Mouse (Mus musculus) frontal cortex, adult 2 months (tissue): ENCODE results near the gene Suz12. TPM values are rescaled to one million over a fixed set of nuclear protein-coding genes. Genes with fewer than 3 reads are reported as not detected.
A peak's percentile ranks its signal among the peaks of the same experiment; 100 is the strongest.
"Not testable (repeated sequence)": the region's sequence is repeated elsewhere in the genome, so short reads cannot be mapped to it uniquely, and the experiment has no call there.

Experiments
- DNase-seq, 2 experiments: peaks; one replicate each; pipeline ENCODE4 v3.0.0; 2022; ENCODE audit warnings: low spot score in 1 of 2; ENCODE audit errors: extremely low spot score in 1 of 2
- polyA plus RNA-seq: library from polyadenylated mRNA; depleted of rRNA; stranded (reverse); fragments of >200 nt; gene quantifications from 2 replicates; pipeline ENCODE4 v1.2.3, GENCODE M21; 2012

The Suz12 gene
- polyA plus RNA-seq, 1 experiment = 23.2 TPM

DNA sequence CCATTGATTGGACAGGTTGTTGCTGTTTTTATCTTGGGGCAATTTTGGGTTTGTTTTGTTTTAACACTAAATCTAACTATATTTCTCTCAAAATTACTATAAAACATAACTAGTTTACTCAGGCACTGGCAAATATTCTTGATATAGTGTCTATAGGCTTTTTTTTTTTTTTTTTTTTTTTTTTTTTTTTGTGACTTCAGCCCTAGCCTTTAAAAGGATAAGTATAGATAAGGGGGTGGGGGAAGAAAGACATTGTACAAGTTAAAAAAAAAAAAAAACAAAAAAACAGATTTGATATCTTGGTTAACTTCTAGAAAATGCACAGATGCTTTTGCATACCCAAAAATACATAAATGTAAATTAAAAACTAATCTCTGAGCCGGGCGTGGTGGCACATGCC, 2.8 kb upstream of the Suz12 start:
- DNase-seq = no peak

DNA sequence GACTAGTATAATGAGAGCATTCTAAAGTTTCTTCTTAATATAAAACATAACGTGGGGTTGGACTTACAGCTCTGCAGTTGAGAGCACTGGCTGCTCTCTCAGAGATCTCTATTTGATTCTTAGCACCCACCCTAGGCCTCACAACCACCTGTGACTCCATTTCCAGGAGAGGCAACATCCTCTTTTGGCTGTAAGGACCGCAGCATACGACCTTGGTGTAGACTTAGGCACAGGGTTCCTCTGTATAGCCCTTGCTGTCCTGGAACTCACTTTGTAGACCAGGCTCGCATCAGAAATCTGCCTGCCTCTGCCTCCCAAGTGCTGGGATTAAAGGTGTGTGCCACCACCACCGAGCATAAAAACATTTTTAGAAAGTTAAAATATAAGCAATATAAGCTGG, 1.3 kb upstream of the Suz12 start:
- no peak for DNase-seq

DNA sequence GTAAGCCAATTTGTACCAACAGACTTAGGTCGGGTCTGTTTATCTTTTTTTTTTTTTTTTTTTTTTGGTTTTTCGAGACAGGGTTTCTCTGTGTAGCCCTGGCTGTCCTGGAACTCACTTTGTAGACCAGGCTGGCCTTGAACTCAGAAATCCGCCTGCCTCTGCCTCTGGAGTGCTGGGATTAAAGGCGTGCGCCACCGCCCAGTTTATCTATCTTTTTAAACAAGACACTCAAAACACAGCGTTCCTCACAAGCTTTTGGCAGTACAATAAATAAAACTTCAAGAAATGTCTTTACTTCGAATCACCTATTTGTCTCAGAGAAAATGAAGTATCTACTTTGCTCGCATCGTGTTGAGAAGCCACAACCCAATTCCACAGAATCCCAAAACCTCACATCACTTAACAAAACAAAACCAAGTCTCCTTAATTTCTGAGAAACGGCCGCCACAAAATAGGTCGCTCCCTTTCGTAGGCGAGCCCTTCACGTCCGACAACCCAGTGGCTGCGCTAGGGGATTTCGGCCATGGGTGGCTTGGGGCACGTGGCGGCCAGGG, 793 bp upstream of the Suz12 start:
- no peak for DNase-seq

- no peak for DNase-seq
These were observed 707 bp downstream of the Suz12 start for GRCm38 (mm10) chr11:79993356-79994270.

DNA sequence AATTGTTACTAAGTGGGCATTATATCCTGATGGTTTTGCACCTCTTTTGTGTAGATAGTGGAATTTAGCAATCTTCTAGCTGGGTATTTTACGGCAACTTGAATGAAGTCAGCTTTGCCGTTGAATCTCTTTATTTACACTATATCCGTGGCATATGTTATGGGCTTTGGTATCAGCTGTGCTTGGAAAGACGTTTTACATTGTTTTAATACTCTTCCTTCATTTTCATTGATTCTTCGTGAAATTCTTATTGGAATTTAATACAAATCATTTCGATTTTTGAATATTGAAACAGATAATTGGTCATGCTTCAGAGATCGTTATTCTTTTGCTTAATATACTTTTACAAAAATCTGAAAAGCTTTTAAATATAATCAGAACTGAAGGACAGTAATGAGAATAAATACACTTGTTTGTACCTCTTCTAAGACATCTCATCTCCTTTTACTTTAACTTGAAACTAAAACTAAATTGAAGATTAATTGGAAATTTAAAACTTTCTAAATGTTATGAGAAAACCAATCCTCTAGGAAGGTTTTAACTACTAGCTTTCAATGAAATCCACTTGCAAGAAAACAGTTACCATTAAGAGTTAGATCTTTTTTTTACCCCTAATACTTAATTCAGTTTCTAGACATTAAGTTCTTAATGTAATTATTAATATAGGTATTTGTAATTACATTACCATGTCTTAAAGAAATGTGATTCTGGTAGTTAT, 1.5 kb downstream of the Suz12 start:
- DNase-seq = no peak

GRCm38 (mm10) chr11:80016533-80016932, 23.6 kb downstream of the Suz12 start:
- not testable (repeated sequence) for DNase-seq

GRCm38 (mm10) chr11:80019792-80020191, 26.9 kb downstream of the Suz12 start:
- DNase-seq = no peak

DNA sequence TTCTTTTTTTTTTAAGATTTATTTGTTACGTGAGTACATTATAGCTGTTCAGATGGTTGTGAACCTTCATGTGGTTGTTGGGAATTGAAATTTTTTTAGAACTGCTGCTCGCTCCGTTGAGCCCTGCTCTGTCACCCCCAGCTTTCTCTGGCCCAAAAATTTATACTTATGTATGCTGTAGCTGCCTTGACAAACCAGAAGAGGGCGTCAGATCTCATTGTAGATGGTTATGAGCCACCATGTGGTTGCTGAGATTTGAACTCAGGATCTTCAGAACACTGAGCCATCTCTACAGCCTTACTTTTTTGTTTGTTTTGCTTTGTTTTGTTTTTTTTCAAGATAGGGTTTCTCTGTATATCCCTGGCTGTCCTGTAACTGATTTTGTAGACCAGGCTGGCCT, 28.4 kb downstream of the Suz12 start:
- DNase-seq = no peak

DNA sequence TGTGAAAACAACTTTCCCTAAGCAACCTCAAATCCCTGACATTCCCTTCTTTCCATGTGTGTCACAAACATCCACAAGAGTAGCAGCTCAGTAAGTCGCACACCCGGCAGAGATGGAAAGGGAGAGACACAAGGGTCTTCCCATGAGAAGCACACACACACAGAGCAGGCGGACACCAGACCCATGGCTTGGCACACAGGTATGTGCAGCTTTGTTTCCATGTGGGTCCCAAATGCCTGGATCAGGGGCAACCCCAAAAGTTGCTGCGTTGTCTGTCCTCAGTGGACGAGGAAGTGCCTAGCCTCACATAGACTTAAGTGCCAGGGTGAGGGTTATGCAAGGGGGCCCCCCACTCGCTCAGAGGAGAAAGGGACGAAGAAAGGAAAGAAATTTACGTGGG, 44.6 kb downstream of the Suz12 start:
- no peak for DNase-seq

GRCm38 (mm10) chr11:80042615-80043418, 49.9 kb downstream of the Suz12 start:
- peak in 1 of 2 experiments; percentile 65 for DNase-seq

- no peak for DNase-seq
These were observed 50.5 kb downstream of the Suz12 start for GRCm38 (mm10) chr11:80043419-80043817.

GRCm38 (mm10) chr11:80046856-80047255, 54.0 kb downstream of the Suz12 start:
- DNase-seq = no peak

GRCm38 (mm10) chr11:80050088-80050487, 57.2 kb downstream of the Suz12 start:
- DNase-seq = no peak

- DNase-seq = no peak
These were observed 59.5 kb downstream of the Suz12 start for GRCm38 (mm10) chr11:80052456-80052855.

DNA sequence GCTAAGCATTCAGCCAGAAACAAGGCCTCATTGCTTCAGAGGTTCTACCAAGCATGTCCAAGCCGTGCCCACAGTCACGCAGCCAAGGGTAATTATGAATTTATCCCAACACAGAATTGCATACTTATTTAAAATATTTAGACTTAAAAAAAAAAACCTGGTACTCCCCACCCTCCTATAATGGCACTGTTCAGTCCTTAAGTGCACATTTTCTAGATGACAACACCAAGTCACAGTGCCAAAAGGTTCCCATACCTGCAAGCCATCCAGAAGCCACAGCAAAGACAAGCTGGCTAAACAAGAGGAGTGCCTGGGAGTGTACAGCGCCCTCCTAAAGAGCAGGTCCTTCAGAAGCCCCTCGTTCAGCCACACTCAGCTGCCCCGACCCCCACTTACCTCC, 60.3 kb downstream of the Suz12 start:
- DNase-seq = no peak

DNA sequence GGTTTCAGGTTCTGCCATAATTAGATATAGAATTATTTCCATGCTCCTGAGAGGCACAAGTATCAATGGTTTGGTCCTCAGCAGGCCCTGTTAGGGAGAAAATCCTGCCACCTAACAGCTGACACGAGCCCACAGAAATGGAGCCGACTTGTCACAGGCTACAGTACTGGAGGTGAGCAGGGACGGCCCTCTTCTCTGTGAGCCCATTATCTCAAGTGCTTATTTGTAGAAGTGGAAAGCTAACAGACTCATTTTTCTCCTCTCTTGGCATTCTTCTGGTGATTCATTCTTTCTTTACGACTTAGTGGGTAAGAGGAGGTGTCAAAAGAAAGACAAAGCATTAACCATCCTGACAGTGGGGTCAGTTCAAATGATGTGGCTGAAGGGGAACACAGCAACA, 61.8 kb downstream of the Suz12 start:
- DNase-seq = no peak

DNA sequence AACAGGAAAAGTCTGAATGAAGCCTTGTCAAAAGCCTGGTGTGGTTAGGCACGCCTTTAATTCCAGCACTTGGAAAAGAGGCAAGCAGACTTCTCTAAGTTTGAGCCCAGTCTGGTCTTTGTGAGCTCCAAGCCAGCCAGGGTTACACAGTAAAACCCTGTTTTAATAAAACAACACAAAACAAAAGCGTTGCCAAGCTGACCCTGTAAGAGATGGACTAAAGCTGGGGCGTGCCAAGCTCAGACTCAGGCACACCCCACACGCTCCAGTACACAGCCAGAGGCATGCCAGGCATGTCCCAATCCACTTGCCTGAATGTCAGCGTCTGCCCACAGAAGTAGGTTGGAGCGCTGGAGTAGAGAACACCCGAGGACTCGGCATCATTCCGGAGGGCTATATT, 63.2 kb downstream of the Suz12 start:
- no peak for DNase-seq

GRCm38 (mm10) chr11:80062159-80062558, 69.3 kb downstream of the Suz12 start:
- peak; percentile 22 to 57 for DNase-seq

DNA sequence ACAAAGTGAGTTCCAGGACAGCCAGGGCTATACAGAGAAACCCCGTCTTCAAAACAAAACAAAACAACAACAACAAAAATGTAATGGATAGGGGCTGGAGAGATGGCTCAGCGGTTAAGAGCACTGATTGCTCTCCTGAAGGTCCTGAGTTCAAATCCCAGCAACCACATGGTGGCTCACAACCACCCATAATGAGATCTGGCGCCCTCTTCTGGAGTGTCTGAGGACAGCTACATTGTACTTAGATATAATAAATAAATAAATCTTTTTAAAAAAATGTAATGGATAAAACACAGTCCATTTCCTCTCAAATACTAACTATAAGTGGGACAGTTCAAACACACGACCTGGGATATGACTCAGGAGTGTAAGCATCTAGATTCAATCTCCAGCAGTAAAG, 73.5 kb downstream of the Suz12 start:
- DNase-seq = not testable (repeated sequence)

- DNase-seq = no peak
These were observed 74.7 kb downstream of the Suz12 start for GRCm38 (mm10) chr11:80067558-80067957.

GRCm38 (mm10) chr11:80069815-80070214, 76.9 kb downstream of the Suz12 start:
- no peak for DNase-seq
